Mouse (Mus musculus) C2C12 (cell line): ENCODE results near the gene Tex36.

Experiments
- CTCF ChIP-seq: IDR thresholded peaks from one replicate; pipeline ENCODE4 v1.5.1; 2011; ENCODE audit not compliant: control insufficient read depth, insufficient read depth, insufficient read length
- MAX ChIP-seq: IDR thresholded peaks from one replicate; pipeline ENCODE4 v1.6.1; 2011; ENCODE audit warnings: mild to moderate bottlenecking, control low read depth

- TF ChIP-seq CTCF (no peak), MAX (no peak)
These were observed 36.3 kb upstream of the Tex36 start for GRCm38 (mm10) chr7:133638306-133638705.
